Mouse (Mus musculus) E14TG2a.4 (cell line): ENCODE data around the gene Foxn2.

Source experiments
- H3K27me3 ChIP-seq: 2 replicates; pipeline ENCODE4 v1.6.1; 2014; ENCODE audit warnings: low read length, control low read depth; ENCODE audit not compliant: insufficient read depth
- H3K36me3 ChIP-seq: 2 replicates; pipeline ENCODE4 v1.6.1; 2014; ENCODE audit warnings: low read length, control low read depth; ENCODE audit not compliant: insufficient read depth
- H3K4me1 ChIP-seq: replicated peaks from 2 replicates; pipeline ENCODE4 v1.6.1; 2014; ENCODE audit warnings: low read depth, low read length, control low read depth
- H3K4me3 ChIP-seq: replicated peaks from 2 replicates; pipeline ENCODE4 v1.5.1; 2014; ENCODE audit warnings: mild to moderate bottlenecking, low read length
- H3K9me3 ChIP-seq: 2 replicates; pipeline ENCODE4 v1.6.1; 2014; ENCODE audit warnings: low read length, control low read depth
- CTCF ChIP-seq: conservative IDR thresholded peaks from 2 replicates; pipeline ENCODE4 v1.5.1; 2014; ENCODE audit warnings: low read length
- NANOG ChIP-seq: IDR thresholded peaks from 2 replicates; pipeline ENCODE4 v1.6.1; 2014; ENCODE audit warnings: borderline replicate concordance, low read length, mixed read lengths
- POU5F1 ChIP-seq: IDR thresholded peaks from 2 replicates; pipeline ENCODE4 v1.6.1; 2014; ENCODE audit warnings: low read length, borderline replicate concordance

Gene Foxn2

GRCm38 (mm10) chr17:88530236-88530619, 89.7 kb downstream of the Foxn2 start:
- Histone ChIP-seq H3K4me3 (peak overlapping the region; percentile 84), H3K9me3 (no peaks in the 10 kb centered on the region), H3K27me3 (no peaks in the 10 kb centered on the region), H3K4me1 (peaks cover 26% of the 10 kb centered on the region), H3K36me3 (no peaks in the 10 kb centered on the region)
- TF ChIP-seq POU5F1, result no peak
- no peak for TF ChIP-seq CTCF
- no peak for TF ChIP-seq NANOG

- TF ChIP-seq POU5F1 (no peak), CTCF (no peak), NANOG (no peak)
- Histone ChIP-seq H3K9me3 (no peaks in the 10 kb centered on the region), H3K4me1 (peaks cover 28% of the 10 kb centered on the region), H3K4me3 (peak overlapping the region; percentile 84), H3K36me3 (no peaks in the 10 kb centered on the region), H3K27me3 (no peaks in the 10 kb centered on the region)
Measured at GRCm38 (mm10) chr17:88530667-88531066, 90.2 kb downstream of the Foxn2 start.

- Histone ChIP-seq H3K4me1 (peaks cover 28% of the 10 kb centered on the region), H3K36me3 (no peaks in the 10 kb centered on the region), H3K9me3 (no peaks in the 10 kb centered on the region), H3K27me3 (no peaks in the 10 kb centered on the region), H3K4me3 (peak overlapping the region; percentile 84; the same call in 1 of the 2 replicates)
- TF ChIP-seq POU5F1, result no peak
- no peak for TF ChIP-seq NANOG
- no peak for TF ChIP-seq CTCF
Measured at GRCm38 (mm10) chr17:88531176-88531575, 90.7 kb downstream of the Foxn2 start.

GRCm38 (mm10) chr17:88537842-88538430, 97.4 kb downstream of the Foxn2 start:
- TF ChIP-seq POU5F1 (no peak), CTCF (no peak), NANOG (no peak)
- H3K9me3 ChIP-seq, result no peaks in the 10 kb centered on the region
- H3K36me3 ChIP-seq, result peaks cover 8% of the 10 kb centered on the region; the same call in 1 of the 2 replicates
- H3K4me3 ChIP-seq, result no peak overlapping the region
- peaks cover 15% of the 10 kb centered on the region for H3K4me1 ChIP-seq
- H3K27me3 ChIP-seq, result no peaks in the 10 kb centered on the region
